Mouse (Mus musculus): ENCODE data around the gene Pxk. TPM values are rescaled to one million over a fixed set of nuclear protein-coding genes. Genes with fewer than 3 reads are reported as not detected.

Gene Pxk
- polyA plus RNA-seq (2015; fragmentation: Nextera tagmentation; extraction: Ambion mirVana): 67.9 and 70.4 TPM in 2 replicates

DNA sequence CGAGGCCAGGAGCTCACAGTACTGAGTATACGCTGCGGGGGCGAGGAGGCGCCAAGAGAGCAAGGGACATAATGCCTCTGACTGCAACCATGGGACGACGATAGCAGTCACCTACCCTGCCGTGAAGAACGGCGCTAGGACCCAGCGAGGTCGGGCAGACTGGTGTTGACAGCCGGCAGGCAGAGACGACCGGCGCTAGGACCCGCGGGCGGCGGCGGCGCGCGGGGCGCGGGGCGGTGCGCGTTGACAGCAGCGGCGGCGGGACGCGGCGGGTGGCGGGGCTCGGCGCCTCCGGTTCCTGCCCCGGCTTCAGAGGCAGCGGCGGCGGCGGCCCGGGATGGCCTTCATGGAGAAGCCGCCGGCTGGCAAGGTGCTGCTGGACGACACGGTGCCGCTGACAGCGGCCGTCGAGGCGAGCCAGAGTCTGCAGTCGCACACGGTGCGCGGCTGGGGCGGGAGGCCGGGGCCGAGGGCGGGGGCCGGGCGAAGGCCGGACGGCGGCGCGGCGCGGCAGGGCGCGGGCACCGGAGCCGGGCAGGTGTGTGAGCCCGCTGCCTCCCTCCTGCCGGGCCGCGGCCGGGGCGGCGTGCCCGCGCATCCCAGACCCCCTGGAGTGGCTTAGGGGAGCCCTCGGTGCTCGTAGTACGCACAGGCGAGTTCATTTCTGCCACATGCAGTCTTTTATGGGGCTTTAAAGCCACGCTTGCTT is at the start of gene Pxk:
Pxk (plus strand) TSS at position 234 of the 709 bp plus-strand sequence.
- Histone ChIP-seq H3K9me3 (ENCODE audit: control insufficient read depth, low read length) (no peaks in the 10 kb centered on the region), H3K4me1 (ENCODE audit: control insufficient read depth, insufficient read depth, low read depth, low read length) (peaks cover 30% of the 10 kb centered on the region), H3K4me2 (ENCODE audit: low read length) (peak within 1 kb of the TSS; percentile 88), H3K36me3 (ENCODE audit: control insufficient read depth, insufficient read depth, low read length) (no peaks in the 10 kb centered on the region), H3K4me3 (ENCODE audit: low read length) (peak within 1 kb of the TSS; percentile 94), H3K9ac (ENCODE audit: low read depth, low read length) (peak within 1 kb of the TSS; percentile 88), H3K27ac (ENCODE audit: low read depth, low read length) (peak within 1 kb of the TSS; percentile 88), H3K27me3 (replicated peaks; ENCODE audit: control insufficient read depth, insufficient read depth, low read length) (no peaks in the 10 kb centered on the region)
- peak; percentile 96 for ATAC-seq
- WGBS: under 1% methylated on average over 52 of the region's 89 CpGs

DNA sequence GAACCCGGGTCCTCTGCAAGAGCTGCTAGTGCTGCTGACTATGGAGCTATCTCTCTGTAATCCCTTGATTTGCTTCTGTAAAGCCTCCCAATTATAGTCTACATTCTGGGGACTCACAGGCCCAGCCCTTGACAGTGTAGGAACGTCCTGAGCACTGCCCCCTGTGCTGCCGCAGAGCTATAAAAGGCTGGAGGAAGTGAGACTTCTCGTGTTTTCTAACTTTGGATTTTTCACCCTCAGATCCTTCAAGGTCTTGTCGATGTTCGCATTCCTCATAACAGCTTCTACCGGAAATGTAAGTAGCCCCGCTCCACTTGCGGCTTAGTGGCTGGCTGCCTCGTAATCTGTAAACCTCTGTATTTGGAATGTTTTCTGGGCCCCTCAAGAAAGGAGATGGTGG is 48.7 kb upstream of the Pxk start:
- Histone ChIP-seq H3K27me3 (replicated peaks; ENCODE audit: control insufficient read depth, insufficient read depth, low read length) (no peaks in the 10 kb centered on the region), H3K36me3 (ENCODE audit: control insufficient read depth, insufficient read depth, low read length) (peaks cover 19% of the 10 kb centered on the region), H3K4me2 (ENCODE audit: low read length) (no peak overlapping the region), H3K27ac (ENCODE audit: low read depth, low read length) (no peak overlapping the region), H3K4me3 (ENCODE audit: low read length) (no peak overlapping the region), H3K9ac (ENCODE audit: low read depth, low read length) (no peak overlapping the region), H3K4me1 (ENCODE audit: control insufficient read depth, insufficient read depth, low read depth, low read length) (no peaks in the 10 kb centered on the region), H3K9me3 (ENCODE audit: control insufficient read depth, low read length) (no peaks in the 10 kb centered on the region)
- ATAC-seq: no peak
- 92% methylated on average over 10 of the region's 10 CpGs for WGBS

DNA sequence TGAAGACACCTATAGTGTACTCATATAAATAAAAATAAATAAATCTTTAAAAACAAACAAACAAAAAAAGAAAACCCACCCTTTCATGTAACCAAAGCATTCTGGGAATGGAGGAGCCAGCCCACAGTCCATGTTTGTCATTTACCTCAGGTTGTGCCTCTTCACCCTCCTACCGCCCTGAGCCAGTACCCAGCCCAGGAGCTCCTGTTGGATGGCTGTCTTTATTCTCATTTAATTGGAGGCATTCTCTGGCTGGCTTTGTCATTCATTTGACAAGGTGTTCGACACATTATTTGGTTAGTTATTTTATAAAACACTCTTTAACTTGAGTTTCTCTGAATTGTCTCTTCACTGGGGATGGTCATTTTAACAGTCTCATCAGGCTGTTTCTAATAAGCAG is 46.1 kb upstream of the Pxk start:
- Histone ChIP-seq H3K9ac (ENCODE audit: low read depth, low read length) (no peak overlapping the region), H3K27me3 (replicated peaks; ENCODE audit: control insufficient read depth, insufficient read depth, low read length) (no peaks in the 10 kb centered on the region), H3K4me2 (ENCODE audit: low read length) (no peak overlapping the region), H3K9me3 (ENCODE audit: control insufficient read depth, low read length) (no peaks in the 10 kb centered on the region), H3K36me3 (ENCODE audit: control insufficient read depth, insufficient read depth, low read length) (peaks cover 16% of the 10 kb centered on the region), H3K4me1 (ENCODE audit: control insufficient read depth, insufficient read depth, low read depth, low read length) (no peaks in the 10 kb centered on the region), H3K27ac (ENCODE audit: low read depth, low read length) (no peak overlapping the region), H3K4me3 (ENCODE audit: low read length) (no peak overlapping the region)
- 88% methylated on average over 2 of the region's 2 CpGs for WGBS
- ATAC-seq: no peak

DNA sequence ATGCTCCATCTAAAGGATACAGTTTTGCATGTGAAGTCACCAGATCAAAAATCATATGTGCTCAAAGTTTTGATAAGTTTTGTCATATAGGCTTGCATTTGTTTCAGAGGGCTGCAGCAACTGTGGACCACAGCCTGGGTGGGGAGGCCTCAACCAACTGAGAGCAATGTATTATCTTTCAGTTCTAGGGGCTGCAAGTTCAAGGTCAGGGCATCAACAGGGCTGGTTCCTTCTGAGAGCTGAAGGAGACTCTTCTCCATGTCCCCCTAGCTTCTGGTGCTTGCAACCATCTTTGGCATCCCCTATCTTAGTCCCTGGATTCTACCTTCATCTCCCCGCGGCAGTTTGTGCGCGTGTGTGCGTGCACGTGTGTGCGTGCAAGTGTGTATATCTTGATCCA is 45.4 kb upstream of the Pxk start:
- Histone ChIP-seq H3K27me3 (replicated peaks; ENCODE audit: control insufficient read depth, insufficient read depth, low read length) (no peaks in the 10 kb centered on the region), H3K9ac (ENCODE audit: low read depth, low read length) (no peak overlapping the region), H3K4me1 (ENCODE audit: control insufficient read depth, insufficient read depth, low read depth, low read length) (no peaks in the 10 kb centered on the region), H3K36me3 (ENCODE audit: control insufficient read depth, insufficient read depth, low read length) (peaks cover 12% of the 10 kb centered on the region), H3K4me2 (ENCODE audit: low read length) (no peak overlapping the region), H3K27ac (ENCODE audit: low read depth, low read length) (no peak overlapping the region), H3K4me3 (ENCODE audit: low read length) (no peak overlapping the region), H3K9me3 (ENCODE audit: control insufficient read depth, low read length) (no peaks in the 10 kb centered on the region)
- 97% methylated on average over 7 of the region's 7 CpGs for WGBS
- ATAC-seq: no peak

DNA sequence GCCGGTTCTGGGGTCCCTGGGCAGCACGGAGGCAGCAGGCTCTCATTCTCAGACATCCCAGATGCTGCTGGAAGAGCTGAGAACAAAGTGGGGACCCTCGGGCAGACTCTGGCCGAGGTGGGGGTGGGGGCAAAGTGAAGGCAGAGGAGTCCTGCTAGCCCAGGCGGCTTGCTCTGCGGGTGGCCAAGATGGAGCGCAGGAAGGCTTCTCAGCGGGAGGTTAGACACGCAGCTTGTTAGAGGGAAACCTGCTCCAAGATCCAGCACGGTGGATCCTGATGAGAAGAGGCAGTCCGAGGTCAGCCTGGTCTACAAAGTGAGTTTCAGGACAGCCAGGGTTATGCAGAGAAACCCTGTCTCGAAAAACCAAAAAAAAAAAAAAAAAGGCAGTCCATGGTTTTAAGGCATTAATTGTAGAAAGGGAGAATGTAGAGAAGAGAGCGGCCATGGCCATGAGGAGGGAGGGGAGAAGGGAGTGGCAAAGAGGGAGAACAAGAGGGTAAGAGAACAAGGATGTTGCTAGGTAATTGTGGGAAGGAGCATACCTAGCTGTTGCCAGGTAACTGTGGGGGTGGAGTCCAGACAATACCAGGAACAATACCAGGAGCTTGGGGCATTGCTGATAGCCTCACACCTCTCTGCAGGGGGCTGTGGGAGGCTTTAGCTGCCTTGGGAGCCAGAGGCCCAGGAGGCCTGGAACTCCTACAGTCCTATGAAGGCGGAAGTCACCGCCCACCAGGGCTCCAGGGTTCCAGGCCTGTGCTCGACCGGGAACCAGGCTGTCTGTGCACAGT is 43.5 kb upstream of the Pxk start:
- no peak overlapping the region for H3K27ac ChIP-seq (ENCODE audit: low read depth, low read length)
- no peak overlapping the region for H3K4me2 ChIP-seq (ENCODE audit: low read length)
- H3K27me3 ChIP-seq (replicated peaks; ENCODE audit: control insufficient read depth, insufficient read depth, low read length): no peaks in the 10 kb centered on the region
- peaks cover 10% of the 10 kb centered on the region for H3K36me3 ChIP-seq (ENCODE audit: control insufficient read depth, insufficient read depth, low read length)
- no peak overlapping the region for H3K4me3 ChIP-seq (ENCODE audit: low read length)
- 23% methylated on average over 17 of the region's 17 CpGs for WGBS
- no peaks in the 10 kb centered on the region for H3K4me1 ChIP-seq (ENCODE audit: control insufficient read depth, insufficient read depth, low read depth, low read length)
- no peak for ATAC-seq
- no peaks in the 10 kb centered on the region for H3K9me3 ChIP-seq (ENCODE audit: control insufficient read depth, low read length)
- no peak overlapping the region for H3K9ac ChIP-seq (ENCODE audit: low read depth, low read length)

DNA sequence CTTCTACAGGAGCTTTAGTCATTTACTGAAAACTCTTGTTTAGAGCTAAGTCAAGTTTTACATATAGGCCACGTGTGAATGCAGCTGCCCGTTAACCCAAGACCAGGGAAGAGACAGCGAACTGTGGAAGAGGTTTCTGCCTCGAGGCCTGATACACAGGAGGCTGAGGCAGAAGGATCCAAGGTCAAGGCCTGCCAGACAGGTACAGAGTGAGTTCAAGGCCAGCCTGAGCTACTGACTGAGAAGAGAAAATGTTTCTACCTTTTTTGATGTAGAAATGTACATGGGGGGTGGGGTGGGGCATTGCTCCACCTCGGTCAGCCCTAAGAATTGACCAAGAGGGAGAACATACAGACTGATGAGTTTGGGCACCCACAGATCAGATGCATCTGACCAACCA is 41.9 kb upstream of the Pxk start:
- 90% methylated on average over 5 of the region's 5 CpGs for WGBS

DNA sequence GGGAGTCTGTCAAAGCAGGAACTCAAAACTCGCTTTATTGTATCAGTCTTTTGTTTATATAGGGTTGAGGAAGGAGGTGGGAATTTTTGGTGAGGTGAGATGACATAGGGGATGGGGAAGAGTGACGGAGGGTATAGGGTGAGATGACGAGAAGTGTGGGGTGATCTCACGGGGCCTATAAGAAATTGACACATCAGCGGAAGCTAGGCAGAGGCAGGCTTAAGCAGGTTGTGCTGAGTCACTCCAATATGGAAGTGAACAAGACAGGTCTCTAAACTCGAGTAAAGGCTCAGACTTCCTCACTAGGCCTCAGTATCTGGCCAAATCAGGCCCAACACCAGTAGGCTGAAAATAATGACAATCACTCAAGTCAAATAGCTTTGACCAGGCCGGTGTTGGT is 38.1 kb upstream of the Pxk start:
- Histone ChIP-seq H3K4me2 (ENCODE audit: low read length) (no peak overlapping the region), H3K27me3 (replicated peaks; ENCODE audit: control insufficient read depth, insufficient read depth, low read length) (no peaks in the 10 kb centered on the region), H3K4me1 (ENCODE audit: control insufficient read depth, insufficient read depth, low read depth, low read length) (peaks cover 2% of the 10 kb centered on the region; the same call in 1 of the 2 replicates), H3K36me3 (ENCODE audit: control insufficient read depth, insufficient read depth, low read length) (no peaks in the 10 kb centered on the region), H3K4me3 (ENCODE audit: low read length) (no peak overlapping the region), H3K27ac (ENCODE audit: low read depth, low read length) (no peak overlapping the region), H3K9me3 (ENCODE audit: control insufficient read depth, low read length) (no peaks in the 10 kb centered on the region), H3K9ac (ENCODE audit: low read depth, low read length) (no peak overlapping the region)
- 93% methylated on average over 7 of the region's 7 CpGs for WGBS
- no peak for ATAC-seq

More for the DNA sequence above, 41.9 kb upstream of the Pxk start:
- Histone ChIP-seq H3K27me3 (replicated peaks; ENCODE audit: control insufficient read depth, insufficient read depth, low read length) (no peaks in the 10 kb centered on the region), H3K9ac (ENCODE audit: low read depth, low read length) (no peak overlapping the region), H3K4me2 (ENCODE audit: low read length) (no peak overlapping the region), H3K4me3 (ENCODE audit: low read length) (no peak overlapping the region), H3K27ac (ENCODE audit: low read depth, low read length) (no peak overlapping the region), H3K9me3 (ENCODE audit: control insufficient read depth, low read length) (no peaks in the 10 kb centered on the region), H3K4me1 (ENCODE audit: control insufficient read depth, insufficient read depth, low read depth, low read length) (no peaks in the 10 kb centered on the region), H3K36me3 (ENCODE audit: control insufficient read depth, insufficient read depth, low read length) (no peaks in the 10 kb centered on the region; the same call in 1 of the 2 replicates)
- no peak for ATAC-seq

DNA sequence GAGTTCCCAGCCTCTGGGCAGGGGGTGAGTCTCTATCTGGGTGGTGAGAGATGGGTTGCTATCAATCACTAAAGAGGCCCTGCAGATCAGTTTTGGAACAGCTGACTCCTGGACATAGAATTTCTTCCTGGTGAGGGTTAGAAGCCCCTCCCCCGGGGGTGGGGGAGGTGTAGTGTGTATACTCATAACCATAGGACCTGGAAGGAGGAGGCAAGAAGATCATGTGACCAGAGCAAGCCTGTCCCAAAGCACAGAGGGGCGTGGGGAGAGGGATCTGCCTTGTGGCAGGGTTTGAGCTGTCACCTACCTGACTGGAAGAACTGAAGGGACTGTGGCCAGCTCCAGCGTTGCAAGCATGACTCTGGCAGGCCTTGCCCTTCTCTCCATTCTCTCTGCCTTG is 35.9 kb upstream of the Pxk start:
- Histone ChIP-seq H3K9ac (ENCODE audit: low read depth, low read length) (no peak overlapping the region), H3K36me3 (ENCODE audit: control insufficient read depth, insufficient read depth, low read length) (no peaks in the 10 kb centered on the region), H3K9me3 (ENCODE audit: control insufficient read depth, low read length) (no peaks in the 10 kb centered on the region), H3K4me2 (ENCODE audit: low read length) (no peak overlapping the region), H3K27ac (ENCODE audit: low read depth, low read length) (no peak overlapping the region), H3K27me3 (replicated peaks; ENCODE audit: control insufficient read depth, insufficient read depth, low read length) (no peaks in the 10 kb centered on the region), H3K4me1 (ENCODE audit: control insufficient read depth, insufficient read depth, low read depth, low read length) (peaks cover 2% of the 10 kb centered on the region; the same call in 1 of the 2 replicates), H3K4me3 (ENCODE audit: low read length) (no peak overlapping the region)
- ATAC-seq: peak; percentile 37; the same call in 1 of the 2 replicates
- 34% methylated on average over 3 of the region's 3 CpGs for WGBS

DNA sequence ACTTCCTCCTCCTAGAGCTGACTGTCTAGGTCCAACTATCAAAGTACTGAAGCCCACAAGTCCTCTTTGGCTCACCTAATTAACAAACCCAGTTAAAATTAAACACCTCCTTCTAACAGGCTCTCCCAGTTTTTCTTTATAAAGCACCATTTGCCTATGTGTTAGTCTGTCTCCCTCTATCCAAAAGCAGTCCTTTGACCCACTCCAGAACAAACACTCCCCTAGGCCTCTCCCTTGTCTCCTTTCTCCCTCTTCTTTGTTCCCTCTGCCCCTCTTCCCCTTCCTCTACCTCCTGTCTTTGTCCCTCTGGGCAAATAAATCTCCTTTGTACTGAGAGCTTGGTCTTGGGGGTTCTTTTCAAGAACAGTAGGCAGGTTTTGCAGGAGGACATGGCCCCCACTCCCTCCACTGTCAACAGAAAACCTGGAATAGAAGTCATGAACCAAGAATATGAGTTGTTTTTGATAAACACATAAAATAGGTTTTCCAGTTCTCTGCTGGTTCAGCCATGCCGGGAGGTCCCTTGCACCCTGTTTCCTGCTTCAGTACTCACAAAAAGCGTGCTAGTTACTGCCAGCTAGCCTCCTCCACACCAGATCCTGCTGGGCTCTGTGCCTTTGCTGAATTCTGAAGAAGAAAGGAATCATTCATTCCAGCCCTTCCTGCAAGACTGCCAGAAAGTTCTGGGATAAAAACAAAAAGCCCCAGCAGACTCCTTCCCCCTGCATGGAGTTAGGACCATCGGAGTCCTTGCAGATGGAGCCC is 35.3 kb upstream of the Pxk start:
- peak; percentile 75 for ATAC-seq
- H3K4me2 ChIP-seq (ENCODE audit: low read length): no peak overlapping the region
- no peaks in the 10 kb centered on the region for H3K27me3 ChIP-seq (replicated peaks; ENCODE audit: control insufficient read depth, insufficient read depth, low read length)
- H3K4me3 ChIP-seq (ENCODE audit: low read length): no peak overlapping the region
- no peak overlapping the region for H3K9ac ChIP-seq (ENCODE audit: low read depth, low read length)
- H3K9me3 ChIP-seq (ENCODE audit: control insufficient read depth, low read length): no peaks in the 10 kb centered on the region
- WGBS: 36% methylated on average over 3 of the region's 3 CpGs
- H3K27ac ChIP-seq (ENCODE audit: low read depth, low read length): peak overlapping the region; percentile 49; the same call in 1 of the 2 replicates
- no peaks in the 10 kb centered on the region for H3K36me3 ChIP-seq (ENCODE audit: control insufficient read depth, insufficient read depth, low read length)
- peaks cover 2% of the 10 kb centered on the region; the same call in 1 of the 2 replicates for H3K4me1 ChIP-seq (ENCODE audit: control insufficient read depth, insufficient read depth, low read depth, low read length)

Measured in hindbrain, embryonic 16.5 days (tissue).